Mouse (Mus musculus) MEL (cell line): ENCODE measurements around the gene Herc4. TPM values are rescaled to one million over a fixed set of nuclear protein-coding genes. Genes with fewer than 3 reads are reported as not detected.

Source experiments
- DNase-seq: peaks from one replicate; pipeline ENCODE4 v3.0.0; 2011; ENCODE audit warnings: low read depth, low spot score
- H3K27ac ChIP-seq: 2 replicates; pipeline ENCODE4 v1.5.1; 2012; ENCODE audit warnings: low read depth, mild to moderate bottlenecking, control low read depth, low read length, moderate library complexity; ENCODE audit not compliant: control insufficient read depth
- H3K27me3 ChIP-seq, 2 experiments: fragments of 150-350 bp in 1 of 2; sonication (generic) in 1 of 2; 2 replicates each; pipeline ENCODE4 v1.6.1; 2012; ENCODE audit warnings: low read length in 2 of 2, mild to moderate bottlenecking in 2 of 2, improper control_type of control experiment in 1 of 2, moderate library complexity in 1 of 2; ENCODE audit not compliant: insufficient read depth in 2 of 2, control insufficient read depth in 1 of 2
- H3K36me3 ChIP-seq, 2 experiments: 2 replicates each; pipeline ENCODE4 v1.6.1; 2012 to 2014; ENCODE audit warnings: low read length in 2 of 2, improper control_type of control experiment in 1 of 2, inconsistent platforms in 1 of 2, mild to moderate bottlenecking in 1 of 2; ENCODE audit not compliant: insufficient read depth in 2 of 2, control insufficient read depth in 1 of 2
- H3K4me1 ChIP-seq, 2 experiments: fragments of 150-350 bp in 1 of 2; sonication (generic) in 1 of 2; 2 replicates each; pipeline ENCODE4 v1.6.1; 2012; ENCODE audit warnings: low read length in 2 of 2, improper control_type of control experiment in 1 of 2, mild to moderate bottlenecking in 1 of 2; ENCODE audit not compliant: insufficient read depth in 2 of 2, control insufficient read depth in 1 of 2
- H3K4me3 ChIP-seq, 2 experiments: fragments of 150-350 bp in 1 of 2; sonication (generic) in 1 of 2; 2 replicates each; pipeline ENCODE4 v1.5.1; 2012; ENCODE audit warnings: low read depth in 2 of 2, low read length in 2 of 2, mild to moderate bottlenecking in 2 of 2, moderate library complexity in 2 of 2, control low read depth in 1 of 2, improper control_type of control experiment in 1 of 2; ENCODE audit not compliant: control insufficient read depth in 1 of 2, insufficient read depth in 1 of 2
- H3K79me2 ChIP-seq: 2 replicates; pipeline ENCODE4 v1.6.1; 2012; ENCODE audit warnings: mild to moderate bottlenecking, low read length, moderate library complexity; ENCODE audit not compliant: control insufficient read depth, poor library complexity, insufficient read depth
- H3K9ac ChIP-seq: 2 replicates; pipeline ENCODE4 v1.6.1; 2012; ENCODE audit warnings: low read depth, mild to moderate bottlenecking, control low read depth, low read length, moderate library complexity; ENCODE audit not compliant: control insufficient read depth, poor library complexity, severe bottlenecking
- H3K9me3 ChIP-seq: fragments of 150-350 bp; sonication (generic); replicated peaks from 2 replicates; pipeline ENCODE4 v1.6.1; 2012; ENCODE audit warnings: mild to moderate bottlenecking, low read length, improper control_type of control experiment, moderate library complexity; ENCODE audit not compliant: insufficient read depth
- CTCF ChIP-seq, 3 experiments: IDR thresholded peaks in 2 of 3; conservative IDR thresholded peaks in 1 of 3; 2 replicates each; pipeline ENCODE4 v1.5.1; 2011 to 2012; ENCODE audit warnings: low read length in 3 of 3, low read depth in 2 of 3, mild to moderate bottlenecking in 2 of 3, improper control_type of control experiment in 1 of 3, inconsistent platforms in 1 of 3, mixed read lengths in 1 of 3, moderate library complexity in 1 of 3; ENCODE audit not compliant: control insufficient read depth in 1 of 3, insufficient read depth in 1 of 3, poor library complexity in 1 of 3, severe bottlenecking in 1 of 3
- E2F4 ChIP-seq: IDR thresholded peaks from 2 replicates; pipeline ENCODE4 v1.6.1; 2011; ENCODE audit warnings: low read depth, low read length, improper control_type of control experiment, borderline replicate concordance
- GATA1 ChIP-seq: IDR thresholded peaks from 2 replicates; pipeline ENCODE4 v1.6.1; 2011; ENCODE audit warnings: low read depth, low read length, improper control_type of control experiment
- KAT2A ChIP-seq: conservative IDR thresholded peaks from 2 replicates; pipeline ENCODE4 v1.6.1; 2012; ENCODE audit warnings: low read depth, low read length, improper control_type of control experiment, inconsistent platforms
- MXI1 ChIP-seq: IDR thresholded peaks from 2 replicates; pipeline ENCODE4 v1.6.1; 2011; ENCODE audit warnings: mild to moderate bottlenecking, low read depth, low read length, improper control_type of control experiment
- NELFE ChIP-seq: IDR thresholded peaks from 2 replicates; pipeline ENCODE4 v1.6.1; 2011; ENCODE audit warnings: low read depth, low read length, improper control_type of control experiment
- POLR2AphosphoS2 ChIP-seq: IDR thresholded peaks from 2 replicates; pipeline ENCODE4 v1.6.1; 2011; ENCODE audit warnings: low read length, improper control_type of control experiment
- TAL1 ChIP-seq: IDR thresholded peaks from 2 replicates; pipeline ENCODE4 v1.6.1; 2012; ENCODE audit warnings: mild to moderate bottlenecking, inconsistent platforms, low read length, moderate library complexity, mixed read lengths
- TBP ChIP-seq: IDR thresholded peaks from 2 replicates; pipeline ENCODE4 v1.8.0; 2011; ENCODE audit warnings: low read depth, low read length, improper control_type of control experiment
- ZC3H11A ChIP-seq: IDR thresholded peaks from 2 replicates; pipeline ENCODE4 v1.6.1; 2012; ENCODE audit warnings: low read depth, mild to moderate bottlenecking, inconsistent platforms, low read length, improper control_type of control experiment
- polyA plus RNA-seq, 2 experiments: library from polyadenylated mRNA; stranded (reverse) in 1 of 2; unstranded in 1 of 2; fragments of >175 nt in 1 of 2; fragments of >200 nt in 1 of 2; gene quantifications; 2 replicates each; pipeline versions ENCODE4 v1.2.1 to v1.2.4; 2012; ENCODE audit warnings: low replicate concordance in 2 of 2, low read depth in 1 of 2; ENCODE audit not compliant: insufficient read length in 2 of 2, insufficient read depth in 1 of 2, missing spikeins in 1 of 2
- total RNA-seq: library from RNA; depleted of rRNA; stranded (reverse); fragments of 300-350 nt; gene quantifications from 2 replicates; pipeline ENCODE4 v1.2.3, GENCODE M21; 2012

The Herc4 gene
- total and polyA plus RNA-seq, 3 experiments, result 37.1 to 140 (median 57.1) TPM

DNA sequence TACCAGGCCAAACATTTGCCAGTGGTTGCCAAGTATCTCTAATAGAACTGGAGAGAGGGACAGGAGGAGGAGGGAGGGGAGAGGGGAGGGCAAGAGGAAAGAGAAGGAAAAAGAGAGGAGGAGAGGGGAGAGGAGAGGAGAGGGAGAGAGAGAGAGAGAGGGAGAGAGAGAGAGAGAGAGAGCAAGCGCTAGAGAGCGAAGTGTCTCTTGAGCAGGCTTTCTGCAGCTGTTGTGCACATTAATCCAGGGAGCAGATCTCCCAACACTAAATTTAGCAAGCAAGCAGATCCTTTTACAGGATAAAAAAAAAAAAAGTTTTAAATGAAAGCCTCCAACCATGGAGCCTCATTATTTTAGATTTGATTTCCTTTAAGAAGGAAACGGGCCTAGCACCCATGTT, 40.6 kb upstream of the Herc4 start:
- no peaks in the 10 kb centered on the region for H3K9me3 ChIP-seq
- no peak for TF ChIP-seq KAT2A
- peaks cover 2 to 3% of the 10 kb centered on the region in 2 experiments; a peak in 3 of 4 replicates for H3K27me3 ChIP-seq
- H3K4me3 ChIP-seq, result no peak overlapping the region
- no peak overlapping the region for H3K9ac ChIP-seq
- H3K4me1 ChIP-seq, result no peaks in the 10 kb centered on the region
- H3K27ac ChIP-seq, result no peak overlapping the region
- H3K36me3 ChIP-seq, result no peaks in the 10 kb centered on the region
- H3K79me2 ChIP-seq, result no peaks in the 10 kb centered on the region
- no peak for DNase-seq

GRCm38 (mm10) chr10:63203728-63204127, 39.9 kb upstream of the Herc4 start, which contains the start of gene Mypn:
Gene Mypn (minus strand): TSS chr10:63203952.
- H3K4me1 ChIP-seq, result no peaks in the 10 kb centered on the region
- H3K9me3 ChIP-seq, result no peaks in the 10 kb centered on the region
- H3K27me3 ChIP-seq, result peaks cover 2 to 5% of the 10 kb centered on the region in 2 experiments; a peak in 3 of 4 replicates
- TF ChIP-seq TBP (no peak), TAL1 (no peak), CTCF (IDR thresholded peaks at IDR 0.05 in 2 of 3, conservative IDR thresholded peaks at IDR 0.05 in 1 of 3; ENCODE audit: control insufficient read depth in 1 of 3, insufficient read depth in 1 of 3, low read depth in 2 of 3, low read length in 3 of 3, poor library complexity in 1 of 3, severe bottlenecking in 1 of 3) (no peak), POLR2AphosphoS2 (no peak), ZC3H11A (no peak), MXI1 (no peak)
- no peak within 1 kb of the TSS for H3K27ac ChIP-seq
- no peaks in the 10 kb centered on the region for H3K79me2 ChIP-seq
- no peak within 1 kb of the TSS for H3K4me3 ChIP-seq
- no peaks in the 10 kb centered on the region for H3K36me3 ChIP-seq
- no peak for DNase-seq
- H3K9ac ChIP-seq, result no peak within 1 kb of the TSS

- Histone ChIP-seq H3K9me3 (no peaks in the 10 kb centered on the region), H3K79me2 (no peaks in the 10 kb centered on the region)
These were observed 34.7 kb upstream of the Herc4 start for GRCm38 (mm10) chr10:63208871-63209270.

More at GRCm38 (mm10) chr10:63208871-63209270, 34.7 kb upstream of the Herc4 start:
- no peak for DNase-seq
- Histone ChIP-seq H3K4me3 (no peak overlapping the region), H3K36me3 (no peaks in the 10 kb centered on the region), H3K27ac (no peak overlapping the region), H3K27me3 (peaks cover 2 to 9% of the 10 kb centered on the region in 2 experiments; a peak in 3 of 4 replicates), H3K9ac (no peak overlapping the region), H3K4me1 (no peaks in the 10 kb centered on the region)
- TF ChIP-seq NELFE (no peak), CTCF (IDR thresholded peaks at IDR 0.05 in 2 of 3, conservative IDR thresholded peaks at IDR 0.05 in 1 of 3; ENCODE audit: control insufficient read depth in 1 of 3, insufficient read depth in 1 of 3, low read depth in 2 of 3, low read length in 3 of 3, poor library complexity in 1 of 3, severe bottlenecking in 1 of 3) (no peak), E2F4 (no peak), GATA1 (no peak)
